Mouse (Mus musculus) limb, embryonic 14.5 days (tissue): ENCODE data around the gene Nr2c2ap. TPM values are rescaled to one million over a fixed set of nuclear protein-coding genes. Genes with fewer than 3 reads are reported as not detected.

Source experiments
- ATAC-seq: fragments of 200-750 bp; cut with Nextera tagmentation; 2 replicates; pipeline ENCODE4 v1.8.0; 2017; ENCODE audit warnings: low read depth, moderate number of reproducible peaks, moderate TSS enrichment; ENCODE audit not compliant: low FRiP score
- DNase-seq: peaks from one replicate; pipeline ENCODE4 v3.0.0-alpha.2; 2015; ENCODE audit warnings: low spot score
- H3K27ac ChIP-seq: fragments of 300-500 bp; sonication (generic); replicated peaks from 2 replicates; pipeline ENCODE4 v1.5.1; 2014; ENCODE audit warnings: low read depth, mild to moderate bottlenecking, low read length, moderate library complexity, mixed read lengths
- H3K27me3 ChIP-seq: fragments of 300-500 bp; sonication (generic); 2 replicates; pipeline ENCODE4 v1.6.1; 2014; ENCODE audit warnings: low read length, mixed read lengths; ENCODE audit not compliant: control insufficient read depth, insufficient read depth
- H3K36me3 ChIP-seq: fragments of 300-500 bp; sonication (generic); 2 replicates; pipeline ENCODE4 v1.6.1; 2014; ENCODE audit warnings: mild to moderate bottlenecking, low read length, moderate library complexity, mixed read lengths; ENCODE audit not compliant: control insufficient read depth, insufficient read depth
- H3K4me1 ChIP-seq: fragments of 300-500 bp; sonication (generic); 2 replicates; pipeline ENCODE4 v1.6.1; 2014; ENCODE audit warnings: antibody characterized with exemption, low read length, mixed read lengths; ENCODE audit not compliant: control insufficient read depth, insufficient read depth
- H3K4me2 ChIP-seq: fragments of 300-500 bp; sonication (generic); replicated peaks from 2 replicates; pipeline ENCODE4 v1.6.1; 2014; ENCODE audit warnings: low read depth, mild to moderate bottlenecking, low read length, moderate library complexity; ENCODE audit not compliant: severe bottlenecking
- H3K4me3 ChIP-seq: fragments of 300-500 bp; sonication (generic); replicated peaks from 2 replicates; pipeline ENCODE4 v1.5.1; 2014; ENCODE audit warnings: low read length
- H3K9ac ChIP-seq: fragments of 300-500 bp; sonication (generic); 2 replicates; pipeline ENCODE4 v1.6.1; 2014; ENCODE audit warnings: mild to moderate bottlenecking, low read depth, low read length, moderate library complexity; ENCODE audit not compliant: severe bottlenecking
- H3K9me3 ChIP-seq: fragments of 300-500 bp; sonication (generic); 2 replicates; pipeline ENCODE4 v1.6.1; 2016; ENCODE audit warnings: low read length; ENCODE audit not compliant: control insufficient read depth
- POLR2A ChIP-seq: fragments of 200-500 bp; IDR thresholded peaks from 2 replicates; pipeline ENCODE4 v1.8.0; 2012; ENCODE audit warnings: inconsistent platforms, mild to moderate bottlenecking, moderate library complexity, borderline replicate concordance; ENCODE audit not compliant: insufficient read depth, insufficient read length; ENCODE audit errors: extremely low read depth
- WGBS: fragments of 180-500 bp; shearing (Covaris S2); extraction: QIAGEN DNeasy Blood & Tissue Kit; methylation state at CpG from one replicate; pipeline ENCODE4 v1.1.7; 2014; 5-methylcytosine and 5-hydroxymethylcytosine counted together
- polyA plus RNA-seq, 2 experiments: library from polyadenylated mRNA; depleted of rRNA in 1 of 2; stranded (reverse) in 1 of 2; unstranded in 1 of 2; fragments of >200 nt; fragmentation: Nextera tagmentation in 1 of 2; extraction: Ambion mirVana in 1 of 2; gene quantifications; 2 replicates each; pipeline versions ENCODE4 v1.2.1 to v1.2.3; 2012 to 2014

Nr2c2ap gene
- polyA plus RNA-seq, 2 experiments, result 19.3 to 20.8 TPM

- no peak overlapping the region for H3K9ac ChIP-seq
- H3K27ac ChIP-seq, result no peak overlapping the region
- H3K4me2 ChIP-seq, result no peak overlapping the region
- peaks cover 9% of the 10 kb centered on the region; the same call in 1 of the 2 replicates for H3K27me3 ChIP-seq
- no peak for DNase-seq
- no peaks in the 10 kb centered on the region for H3K9me3 ChIP-seq
- ATAC-seq, result no peak
- H3K4me3 ChIP-seq, result no peak overlapping the region
- no peak for TF ChIP-seq POLR2A
- WGBS, result 88% methylated on average over 3 of the region's 3 CpGs
- H3K36me3 ChIP-seq, result no peaks in the 10 kb centered on the region
- no peaks in the 10 kb centered on the region for H3K4me1 ChIP-seq
These were observed 32.2 kb downstream of the Nr2c2ap start for GRCm38 (mm10) chr8:70163316-70163715.

- H3K4me3 ChIP-seq, result peak overlapping the region; percentile 12
- H3K9me3 ChIP-seq, result no peaks in the 10 kb centered on the region
- no peaks in the 10 kb centered on the region for H3K36me3 ChIP-seq
- no peaks in the 10 kb centered on the region for H3K4me1 ChIP-seq
- 3% methylated on average over 21 of the region's 21 CpGs for WGBS
- H3K4me2 ChIP-seq, result peak overlapping the region; percentile 48
- peaks cover 9% of the 10 kb centered on the region; the same call in 1 of the 2 replicates for H3K27me3 ChIP-seq
- no peak for TF ChIP-seq POLR2A
- DNase-seq (peak; percentile 44), ATAC-seq (peak; percentile 90)
- H3K27ac ChIP-seq, result no peak overlapping the region
- H3K9ac ChIP-seq, result no peak overlapping the region
These were observed 35.5 kb downstream of the Nr2c2ap start for GRCm38 (mm10) chr8:70166504-70167110.

GRCm38 (mm10) chr8:70170116-70170515, 39.0 kb downstream of the Nr2c2ap start:
- Histone ChIP-seq H3K4me2 (no peak overlapping the region), H3K27ac (no peak overlapping the region), H3K4me1 (peaks cover 7% of the 10 kb centered on the region), H3K9ac (no peak overlapping the region), H3K9me3 (no peaks in the 10 kb centered on the region), H3K36me3 (no peaks in the 10 kb centered on the region), H3K27me3 (peaks cover 9% of the 10 kb centered on the region; the same call in 1 of the 2 replicates), H3K4me3 (no peak overlapping the region)
- no peak for DNase-seq
- 81% methylated on average over 3 of the region's 3 CpGs for WGBS
- ATAC-seq, result no peak
- TF ChIP-seq POLR2A, result no peak

GRCm38 (mm10) chr8:70170748-70171147, 39.6 kb downstream of the Nr2c2ap start:
- H3K36me3 ChIP-seq, result no peaks in the 10 kb centered on the region
- 70% methylated on average over 3 of the region's 3 CpGs for WGBS

GRCm38 (mm10) chr8:70171240-70171639, 40.1 kb downstream of the Nr2c2ap start:
- H3K4me1 ChIP-seq, result peaks cover 7% of the 10 kb centered on the region
- H3K9ac ChIP-seq, result no peak overlapping the region
- no peaks in the 10 kb centered on the region for H3K9me3 ChIP-seq
- 0 out of 2 replicates have a peak, but pooled peaks cover under 1% of the 10 kb centered on the region for H3K27me3 ChIP-seq
- WGBS, result 89% methylated on average over 7 of the region's 7 CpGs
- DNase-seq, result no peak
- no peak for TF ChIP-seq POLR2A
- ATAC-seq, result no peak
- no peaks in the 10 kb centered on the region; the same call in 1 of the 2 replicates for H3K36me3 ChIP-seq
- H3K4me3 ChIP-seq, result no peak overlapping the region
- H3K27ac ChIP-seq, result no peak overlapping the region
- H3K4me2 ChIP-seq, result no peak overlapping the region; the same call in 1 of the 2 replicates

More at GRCm38 (mm10) chr8:70170748-70171147, 39.6 kb downstream of the Nr2c2ap start:
- Histone ChIP-seq H3K4me1 (peaks cover 7% of the 10 kb centered on the region), H3K4me3 (no peak overlapping the region), H3K27me3 (0 out of 2 replicates have a peak, but pooled peaks cover 4% of the 10 kb centered on the region), H3K9ac (no peak overlapping the region), H3K4me2 (no peak overlapping the region), H3K27ac (no peak overlapping the region), H3K9me3 (no peaks in the 10 kb centered on the region)
- DNase-seq, result no peak
- ATAC-seq, result no peak
- TF ChIP-seq POLR2A, result no peak
